10 mouse cellular contexts compared by ENCODE assay signal in the genomic region with DNA sequence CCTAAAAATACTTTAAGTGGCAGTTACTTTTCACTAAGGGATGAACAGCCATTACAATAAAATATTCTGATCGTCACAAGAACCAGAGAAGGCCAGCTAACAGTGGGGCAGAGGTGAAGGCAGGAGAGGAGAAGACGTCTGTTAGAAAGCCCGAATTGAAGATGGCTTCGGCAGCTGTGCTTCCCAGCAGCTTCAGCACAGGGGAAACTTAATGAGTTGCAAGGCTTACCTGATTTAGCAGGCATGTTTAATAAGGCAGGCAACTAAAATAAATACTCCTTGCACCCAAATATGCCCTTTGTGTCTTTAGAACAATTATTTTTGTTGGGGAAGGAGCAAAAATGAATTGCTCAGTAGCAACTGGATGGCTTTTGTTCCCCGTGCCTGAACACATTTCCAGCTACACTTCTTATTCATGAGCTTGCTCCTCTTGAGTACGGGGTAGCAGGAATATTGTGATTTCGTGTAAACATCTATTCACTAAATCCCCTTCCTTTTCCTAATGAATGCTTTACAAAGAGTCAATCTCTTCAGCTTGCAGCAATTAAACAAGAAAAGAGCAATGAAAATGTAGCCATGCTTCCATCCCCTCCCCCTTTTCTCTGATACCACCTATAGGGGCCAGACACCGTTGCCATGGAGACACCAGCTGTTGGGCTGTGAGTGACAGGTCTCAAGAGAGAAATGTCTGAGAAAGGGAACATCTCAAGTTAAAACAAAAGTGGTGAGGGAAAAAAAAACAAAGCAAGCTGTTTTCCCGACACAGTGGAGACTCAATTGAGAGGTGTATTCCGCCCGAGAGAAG.
DNase-seq lines count a peak whose midpoint lies in the region; ATAC-seq lines count a peak whose summit lies in the region.
"Had no signal": no experiment of that assay in that cellular context is flagged by ENCODE, and none has a peak within 500 bp of the region (broad histone marks: within the 10 kb centered on the region; RNA-seq: fewer than 3 reads in every experiment).

No protein-coding gene starts in this region.

- H3K4me3 ChIP-seq in midbrain, embryonic 12.5 days: peak overlapping the region; percentile 19
- H3K4me3 ChIP-seq: liver, embryonic 15.5 days had no signal

- peak; percentile 62 for DNase-seq in left cerebral cortex, postnatal 4 days
- DNase-seq in left cerebral cortex, adult 11 months (ENCODE audit: low spot score): no peak
- peak; percentile 28 for DNase-seq in forelimb bud, embryonic 11.5 days (ENCODE audit: low read depth, low spot score)
- DNase-seq in natural killer cell, adult 2 months (ENCODE audit: low spot score in 2 of 2): no peak
- DNase-seq in thymus, postnatal 25 days: no peak
- no peak for DNase-seq in adrenal gland, adult 18-20 months (ENCODE audit: low spot score in 2 of 2)
- DNase-seq in lung, adult 18-20 months: no peak
- DNase-seq: adrenal gland, postnatal 25 days had no signal

- H3K27ac ChIP-seq in midbrain, embryonic 12.5 days (replicated peaks): peak overlapping the region; percentile 87
- H3K27ac ChIP-seq: liver, embryonic 15.5 days had no signal

- no peaks in the 10 kb centered on the region for H3K36me3 ChIP-seq in midbrain, embryonic 12.5 days
- H3K36me3 ChIP-seq: liver, embryonic 15.5 days had no signal

- intact Hi-C loops in left cerebral cortex, postnatal 4 days (cut with DNase I): loop anchor here (5.0 kb wide), 1 partner anchor 145 kb away; a partner anchor contains a TSS

- peaks cover 15% of the 10 kb centered on the region; the same call in 1 of the 2 replicates for H3K4me1 ChIP-seq in midbrain, embryonic 12.5 days
- H3K4me1 ChIP-seq: liver, embryonic 15.5 days had no signal

- peak overlapping the region; percentile 44 for H3K4me2 ChIP-seq in midbrain, embryonic 12.5 days (replicated peaks)
- H3K4me2 ChIP-seq: liver, embryonic 15.5 days had no signal

- WGBS in midbrain, embryonic 12.5 days: 3% methylated on average over 11 of the region's 11 CpGs

- ATAC-seq in midbrain, embryonic 12.5 days (ENCODE audit: low FRiP score, low read depth): peak; percentile 87

- peaks cover 17% of the 10 kb centered on the region for H3K27me3 ChIP-seq in midbrain, embryonic 12.5 days

- H3K9me3 ChIP-seq in midbrain, embryonic 12.5 days: no peaks in the 10 kb centered on the region
- H3K9me3 ChIP-seq: liver, embryonic 15.5 days had no signal

- H3K9ac ChIP-seq in midbrain, embryonic 12.5 days (replicated peaks): no peak overlapping the region
- H3K9ac ChIP-seq: liver, embryonic 15.5 days had no signal

Comparison
In these comparisons a context has a peak if more than half of its experiments do, and no peak if none do; other contexts are left out.
1. DNase-seq: peak in left cerebral cortex, postnatal 4 days (single experiment) and forelimb bud, embryonic 11.5 days (single experiment); none in left cerebral cortex, adult 11 months (single experiment), natural killer cell, adult 2 months (0 of 2), thymus, postnatal 25 days (single experiment), adrenal gland, adult 18-20 months (0 of 2) and lung, adult 18-20 months (0 of 2).